Mouse (Mus musculus) frontal cortex, adult (tissue): Measurements from ENCODE around the gene Gm266.

Experiments
- ATAC-seq: cut with Nextera tagmentation; 2 replicates; pipeline ENCODE4 v1.9.2; 2017; ENCODE audit warnings: mild to moderate bottlenecking, moderate library complexity, mixed read lengths; ENCODE audit not compliant: low TSS enrichment

Gm266 gene

GRCm38 (mm10) chr12:111436640-111437039 lies 49.0 kb downstream of the Gm266 start:
- ATAC-seq: peak; percentile 94

GRCm38 (mm10) chr12:111436170-111436569 lies 49.5 kb downstream of the Gm266 start:
- peak; percentile 53; the same call in 1 of the 2 replicates for ATAC-seq

- ATAC-seq: no peak
Observed at GRCm38 (mm10) chr12:111434745-111435327, 50.8 kb downstream of the Gm266 start.
